Mouse (Mus musculus): ENCODE data around the gene Gm17606. TPM values are rescaled to one million over a fixed set of nuclear protein-coding genes. Genes with fewer than 3 reads are reported as not detected.

The Gm17606 gene
- polyA plus RNA-seq, 1 experiment from 2014 or later: not detected

DNA sequence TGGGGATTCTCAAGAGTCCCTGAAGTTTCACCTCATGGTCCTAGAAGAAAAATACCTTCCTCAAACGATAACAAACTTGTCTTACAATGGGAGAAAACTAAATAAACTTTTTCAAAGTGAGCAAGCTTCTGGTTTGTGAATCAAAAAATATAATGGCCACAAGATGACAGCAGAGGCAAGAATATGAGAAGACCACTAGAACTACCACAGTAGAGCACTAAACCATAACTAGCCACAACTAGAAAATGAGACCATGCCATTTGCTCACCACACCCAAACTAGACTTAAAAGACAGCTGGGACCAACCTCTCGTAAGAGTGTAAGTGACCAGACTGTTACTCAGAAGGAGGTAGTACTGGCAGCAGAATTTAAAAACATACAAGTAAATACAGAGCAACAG, 19.3 kb downstream of the Gm17606 start:
- peaks cover 96% of the 10 kb centered on the region for H3K36me3 ChIP-seq (ENCODE audit: control insufficient read depth, insufficient read depth)
- WGBS: 78% methylated on average over 2 of the region's 2 CpGs

DNA sequence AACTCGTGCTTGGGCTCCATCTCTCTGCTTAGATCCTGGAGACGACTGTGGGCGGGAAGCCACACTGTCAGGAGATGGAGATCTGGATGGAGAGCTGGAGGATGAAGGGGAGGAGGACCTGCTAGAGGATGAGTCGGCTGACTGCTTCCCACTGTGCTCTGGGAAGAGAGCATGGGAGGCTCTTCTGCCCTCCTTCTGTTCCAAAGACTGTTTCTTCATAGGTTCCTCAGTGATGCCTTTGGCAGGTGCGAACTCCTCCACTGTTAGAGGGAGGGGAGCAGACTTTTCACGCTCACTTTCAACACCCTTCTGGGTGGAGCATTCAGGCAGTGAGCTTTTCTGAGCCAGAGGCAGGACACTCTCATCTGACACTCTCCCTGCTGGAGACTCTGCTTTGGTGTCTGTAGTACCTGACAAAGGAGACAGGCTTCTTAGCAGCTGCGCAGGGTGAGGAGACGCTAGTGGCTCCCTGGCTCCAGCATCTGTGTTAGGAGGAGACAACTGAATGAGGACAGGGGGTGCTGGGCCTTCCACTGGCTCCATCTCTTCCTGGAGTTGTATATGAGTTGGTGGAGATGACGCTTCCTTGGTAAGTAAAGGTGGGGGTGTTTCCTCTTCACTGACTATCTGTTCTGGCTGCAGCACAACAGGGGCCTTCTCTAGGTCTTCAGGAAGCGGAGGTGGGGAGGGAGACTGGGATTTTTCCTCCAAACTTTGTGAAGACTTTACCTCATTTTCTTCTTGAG, 23.9 kb downstream of the Gm17606 start:
- Histone ChIP-seq H3K4me3 (ENCODE audit: low read depth, low read length) (no peak overlapping the region), H3K4me2 (replicated peaks; ENCODE audit: low read depth) (no peak overlapping the region), H3K9ac (ENCODE audit: low read depth, low read length) (no peak overlapping the region), H3K9me3 (ENCODE audit: control insufficient read depth) (no peaks in the 10 kb centered on the region), H3K36me3 (ENCODE audit: control insufficient read depth, insufficient read depth) (peaks cover 79% of the 10 kb centered on the region), H3K27me3 (replicated peaks; ENCODE audit: control insufficient read depth, insufficient read depth, low read length) (no peaks in the 10 kb centered on the region), H3K4me1 (replicated peaks; ENCODE audit: control insufficient read depth, insufficient read depth, low read length) (no peaks in the 10 kb centered on the region), H3K27ac (ENCODE audit: low read depth, low read length) (peak overlapping the region; percentile 7; the same call in 1 of the 2 replicates)
- TF ChIP-seq CTCF (IDR thresholded peaks at IDR 0.05; ENCODE audit: low read depth): no peak
- no peak for ATAC-seq
- WGBS: 93% methylated on average over 10 of the region's 10 CpGs

More for the DNA sequence above, 19.3 kb downstream of the Gm17606 start:
- TF ChIP-seq CTCF (IDR thresholded peaks at IDR 0.05; ENCODE audit: low read depth): 0 out of 2 replicates have a peak, but pooled peaks have one; percentile 2
- Histone ChIP-seq H3K4me1 (replicated peaks; ENCODE audit: control insufficient read depth, insufficient read depth, low read length) (no peaks in the 10 kb centered on the region), H3K27me3 (replicated peaks; ENCODE audit: control insufficient read depth, insufficient read depth, low read length) (no peaks in the 10 kb centered on the region), H3K4me2 (replicated peaks; ENCODE audit: low read depth) (no peak overlapping the region), H3K4me3 (ENCODE audit: low read depth, low read length) (no peak overlapping the region), H3K27ac (ENCODE audit: low read depth, low read length) (no peak overlapping the region), H3K9me3 (ENCODE audit: control insufficient read depth) (no peaks in the 10 kb centered on the region), H3K9ac (ENCODE audit: low read depth, low read length) (no peak overlapping the region)
- ATAC-seq: no peak

DNA sequence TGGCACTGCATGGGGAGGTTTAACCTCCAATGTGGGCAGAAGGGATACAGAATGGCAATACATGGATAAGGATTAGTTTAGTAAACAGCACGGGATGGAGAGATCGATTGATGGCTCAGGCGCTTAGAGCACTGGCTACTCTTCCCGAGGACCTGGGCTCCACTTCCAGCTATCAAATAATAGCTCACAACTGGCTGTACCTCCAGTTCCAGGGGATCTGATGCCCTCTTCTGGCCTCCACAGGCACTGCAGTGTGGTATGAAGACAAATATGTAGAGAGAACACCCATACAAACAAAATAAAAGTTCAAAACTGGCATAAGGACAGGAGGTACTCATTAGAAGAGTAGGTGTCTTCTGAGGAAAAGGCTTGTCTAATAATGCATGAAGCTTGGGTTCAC, 28.6 kb downstream of the Gm17606 start:
- H3K4me3 ChIP-seq (ENCODE audit: low read depth, low read length): no peak overlapping the region
- H3K36me3 ChIP-seq (ENCODE audit: control insufficient read depth, insufficient read depth): peaks cover 53% of the 10 kb centered on the region
- H3K4me2 ChIP-seq (replicated peaks; ENCODE audit: low read depth): no peak overlapping the region
- no peaks in the 10 kb centered on the region for H3K4me1 ChIP-seq (replicated peaks; ENCODE audit: control insufficient read depth, insufficient read depth, low read length)
- ATAC-seq: no peak
- WGBS: 67% methylated on average over 4 of the region's 4 CpGs
- H3K27ac ChIP-seq (ENCODE audit: low read depth, low read length): no peak overlapping the region
- H3K27me3 ChIP-seq (replicated peaks; ENCODE audit: control insufficient read depth, insufficient read depth, low read length): no peaks in the 10 kb centered on the region
- no peaks in the 10 kb centered on the region for H3K9me3 ChIP-seq (ENCODE audit: control insufficient read depth)
- TF ChIP-seq CTCF (IDR thresholded peaks at IDR 0.05; ENCODE audit: low read depth): peak; percentile 76
- no peak overlapping the region for H3K9ac ChIP-seq (ENCODE audit: low read depth, low read length)

DNA sequence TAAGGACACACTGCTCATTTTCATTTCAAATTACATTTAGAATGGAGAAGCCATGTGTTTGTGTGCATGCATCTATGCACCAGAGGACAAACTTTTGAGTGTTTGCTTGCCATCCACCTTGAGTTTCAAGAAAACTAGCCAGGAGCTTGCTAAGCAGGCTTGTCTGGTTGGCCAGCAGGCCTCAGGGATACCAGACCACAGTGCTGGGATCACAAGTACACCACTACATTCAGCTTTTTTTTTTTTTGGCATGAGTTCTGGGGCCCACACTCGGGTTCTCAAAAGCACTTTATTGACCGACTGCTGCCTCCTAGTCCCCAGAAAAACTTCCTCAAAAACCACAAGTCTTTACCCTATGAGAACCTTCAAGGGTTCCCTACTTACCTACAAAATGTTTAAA, 33.6 kb downstream of the Gm17606 start:
- Histone ChIP-seq H3K27ac (ENCODE audit: low read depth, low read length) (no peak overlapping the region), H3K36me3 (ENCODE audit: control insufficient read depth, insufficient read depth) (peaks cover 60% of the 10 kb centered on the region), H3K4me3 (ENCODE audit: low read depth, low read length) (no peak overlapping the region), H3K4me2 (replicated peaks; ENCODE audit: low read depth) (no peak overlapping the region), H3K9ac (ENCODE audit: low read depth, low read length) (no peak overlapping the region), H3K4me1 (replicated peaks; ENCODE audit: control insufficient read depth, insufficient read depth, low read length) (no peaks in the 10 kb centered on the region), H3K9me3 (ENCODE audit: control insufficient read depth) (no peaks in the 10 kb centered on the region), H3K27me3 (replicated peaks; ENCODE audit: control insufficient read depth, insufficient read depth, low read length) (no peaks in the 10 kb centered on the region)
- ATAC-seq: no peak
- 66% methylated on average over 2 of the region's 2 CpGs for WGBS
- TF ChIP-seq CTCF (IDR thresholded peaks at IDR 0.05; ENCODE audit: low read depth): no peak

DNA sequence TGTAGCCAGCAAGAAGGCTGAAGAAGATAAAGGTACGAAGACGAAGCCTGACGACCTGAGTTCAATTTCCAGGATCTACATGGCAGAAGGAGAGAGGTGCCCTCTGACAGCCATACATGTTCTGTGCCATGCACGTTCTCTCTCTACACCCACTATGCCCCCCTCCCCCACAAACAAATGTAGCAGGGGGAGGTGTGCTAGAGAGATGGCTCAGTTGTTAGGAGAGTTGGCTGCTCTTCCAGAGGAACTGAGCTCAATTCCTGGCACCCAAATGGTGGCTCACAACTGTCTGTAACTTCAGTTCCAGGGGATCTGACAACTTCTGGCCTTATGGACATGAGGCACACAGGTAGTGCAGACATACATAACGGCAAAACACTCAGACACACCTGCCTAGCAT, 35.5 kb downstream of the Gm17606 start:
- H3K27ac ChIP-seq (ENCODE audit: low read depth, low read length): no peak overlapping the region
- H3K9me3 ChIP-seq (ENCODE audit: control insufficient read depth): no peaks in the 10 kb centered on the region
- no peaks in the 10 kb centered on the region for H3K4me1 ChIP-seq (replicated peaks; ENCODE audit: control insufficient read depth, insufficient read depth, low read length)
- no peak for TF ChIP-seq CTCF (IDR thresholded peaks at IDR 0.05; ENCODE audit: low read depth)
- no peak overlapping the region for H3K4me3 ChIP-seq (ENCODE audit: low read depth, low read length)
- H3K27me3 ChIP-seq (replicated peaks; ENCODE audit: control insufficient read depth, insufficient read depth, low read length): no peaks in the 10 kb centered on the region
- peaks cover 59% of the 10 kb centered on the region for H3K36me3 ChIP-seq (ENCODE audit: control insufficient read depth, insufficient read depth)
- no peak for ATAC-seq
- no peak overlapping the region for H3K9ac ChIP-seq (ENCODE audit: low read depth, low read length)
- no peak overlapping the region for H3K4me2 ChIP-seq (replicated peaks; ENCODE audit: low read depth)
- WGBS: 90% methylated on average over 5 of the region's 5 CpGs

DNA sequence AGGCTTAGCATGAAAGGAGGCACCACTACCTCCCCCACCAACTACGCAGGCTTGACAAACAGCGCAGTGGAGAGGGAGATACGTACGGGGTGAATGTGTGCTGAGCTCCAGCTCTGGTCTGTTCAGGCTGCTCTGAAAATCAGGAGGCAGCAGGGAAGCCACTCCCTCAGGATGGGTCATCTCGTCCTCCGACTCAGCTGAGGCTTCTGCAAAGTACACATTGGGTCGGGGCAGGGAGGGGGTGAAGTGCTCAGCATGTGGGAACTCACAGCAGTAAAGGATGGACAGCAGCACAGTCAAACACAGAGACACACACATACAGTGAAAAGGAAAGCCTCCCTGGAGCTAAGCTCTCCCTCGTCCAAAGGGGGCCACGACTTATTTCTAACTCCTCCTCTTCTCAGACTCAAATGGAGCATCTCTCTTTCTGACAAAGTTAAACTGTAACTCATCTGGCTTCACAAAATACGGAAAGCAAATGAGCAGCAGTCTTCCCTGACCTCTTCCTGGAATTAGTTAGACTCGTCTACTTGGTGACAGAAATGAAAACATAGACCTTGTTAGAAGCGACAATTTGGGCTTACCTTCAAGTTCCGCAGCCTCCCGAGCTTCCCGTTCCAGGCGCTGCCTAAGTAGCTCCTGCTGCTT, 38.0 kb downstream of the Gm17606 start:
- Histone ChIP-seq H3K9me3 (ENCODE audit: control insufficient read depth) (no peaks in the 10 kb centered on the region), H3K4me2 (replicated peaks; ENCODE audit: low read depth) (no peak overlapping the region), H3K27ac (ENCODE audit: low read depth, low read length) (no peak overlapping the region), H3K4me3 (ENCODE audit: low read depth, low read length) (no peak overlapping the region), H3K36me3 (ENCODE audit: control insufficient read depth, insufficient read depth) (peaks cover 66% of the 10 kb centered on the region), H3K27me3 (replicated peaks; ENCODE audit: control insufficient read depth, insufficient read depth, low read length) (no peaks in the 10 kb centered on the region), H3K4me1 (replicated peaks; ENCODE audit: control insufficient read depth, insufficient read depth, low read length) (no peaks in the 10 kb centered on the region), H3K9ac (ENCODE audit: low read depth, low read length) (no peak overlapping the region)
- WGBS: 67% methylated on average over 16 of the region's 16 CpGs
- TF ChIP-seq CTCF (IDR thresholded peaks at IDR 0.05; ENCODE audit: low read depth): no peak
- ATAC-seq: no peak

Data from intestine, postnatal 0 days (tissue).